Mouse (Mus musculus) MN1 (cell line): ENCODE data around the gene Lgr6.

Source experiments
- DNase-seq: peaks from one replicate; pipeline ENCODE4 v3.0.0-alpha.2; 2016; ENCODE audit warnings: low spot score

Lgr6 gene

DNA sequence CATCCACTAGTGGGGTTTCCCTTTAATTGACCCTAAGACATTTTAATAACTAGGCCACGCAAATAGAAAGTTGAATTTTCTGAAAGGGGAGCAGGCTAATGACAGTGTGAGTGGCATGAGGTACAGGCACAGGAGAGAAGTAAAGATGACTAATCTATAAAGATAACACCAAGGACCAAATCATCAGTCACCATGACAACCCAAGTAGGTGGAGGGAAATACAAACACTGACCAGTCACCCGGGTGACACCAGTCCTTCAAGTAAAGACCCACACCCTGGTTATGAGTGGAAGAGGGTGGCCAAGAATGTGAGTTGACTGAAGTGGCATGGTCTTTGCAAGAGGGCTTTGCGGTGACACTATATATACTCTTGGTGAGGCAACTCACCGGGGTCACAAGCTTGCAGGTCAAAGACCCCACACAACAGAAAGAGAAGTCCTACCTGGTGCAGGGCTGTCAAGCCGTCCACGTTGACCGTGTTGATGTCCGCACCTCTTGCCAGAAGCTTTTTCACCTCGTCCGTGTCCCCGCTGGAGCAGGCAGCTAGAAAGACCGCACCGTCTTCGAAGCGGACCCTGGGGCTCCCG, 149.9 kb downstream of the Lgr6 start:
- peak; percentile 69 for DNase-seq

DNA sequence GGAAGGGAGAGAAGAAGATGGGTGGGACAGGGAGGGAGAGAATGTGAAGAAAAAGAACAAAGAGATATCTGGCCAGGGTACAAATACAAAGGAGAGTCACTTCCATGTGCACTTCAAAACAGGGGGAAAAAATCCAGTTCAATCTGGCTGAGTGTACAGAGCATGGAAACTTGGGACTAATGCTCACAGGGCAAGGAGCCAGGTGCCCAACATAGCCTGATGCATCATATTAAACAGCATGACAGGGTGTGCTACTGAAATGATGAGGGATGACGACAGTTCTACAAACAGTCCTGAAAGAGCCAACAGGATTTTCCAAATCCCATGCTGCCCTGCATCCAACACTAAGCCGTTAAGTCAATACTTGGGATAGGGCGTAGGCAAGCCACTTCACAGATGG, 155.1 kb downstream of the Lgr6 start:
- DNase-seq: no peak

- DNase-seq: no peak
Observed at GRCm38 (mm10) chr1:134947590-134947989, 157.5 kb downstream of the Lgr6 start.

- no peak for DNase-seq
Observed at GRCm38 (mm10) chr1:134942898-134943297, 162.2 kb downstream of the Lgr6 start.

DNA sequence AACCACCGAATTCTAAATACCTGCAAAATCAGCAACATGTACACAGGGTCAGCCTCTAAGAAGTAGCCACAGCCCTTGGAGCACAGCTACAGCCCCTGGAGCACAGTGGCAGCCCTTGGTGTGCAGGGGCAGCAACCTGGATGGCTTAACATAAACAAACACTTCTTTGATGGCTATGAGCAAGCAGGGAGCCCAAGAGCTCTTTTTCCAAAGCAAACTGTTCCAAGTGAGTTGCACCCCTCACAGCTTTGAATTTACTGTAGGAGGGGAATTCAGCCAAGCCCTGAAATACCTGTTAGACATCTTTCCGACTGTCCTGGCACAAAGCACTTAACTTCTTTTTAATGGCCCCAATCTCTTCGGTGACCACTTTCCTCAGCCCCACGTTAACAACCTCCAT, 164.2 kb downstream of the Lgr6 start:
- DNase-seq: no peak

DNA sequence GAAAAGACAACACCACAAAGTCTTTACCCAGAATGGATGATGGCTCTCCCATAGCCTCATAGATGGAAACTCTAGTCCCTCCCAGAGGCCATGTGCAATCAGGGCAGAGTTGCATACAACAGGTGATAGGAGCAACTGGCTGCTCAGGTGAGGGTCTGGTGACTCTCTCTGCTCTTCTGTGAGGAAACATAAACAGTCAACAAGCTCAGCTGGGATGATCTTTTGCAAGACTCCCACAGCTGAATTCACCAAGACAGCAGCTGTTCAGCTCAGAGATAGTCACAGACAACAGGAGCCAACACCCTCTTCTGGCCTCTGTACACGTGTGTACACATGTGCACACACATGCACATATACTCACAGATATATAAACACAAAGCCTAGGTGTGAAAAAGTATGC, 166.8 kb downstream of the Lgr6 start:
- DNase-seq: no peak

DNA sequence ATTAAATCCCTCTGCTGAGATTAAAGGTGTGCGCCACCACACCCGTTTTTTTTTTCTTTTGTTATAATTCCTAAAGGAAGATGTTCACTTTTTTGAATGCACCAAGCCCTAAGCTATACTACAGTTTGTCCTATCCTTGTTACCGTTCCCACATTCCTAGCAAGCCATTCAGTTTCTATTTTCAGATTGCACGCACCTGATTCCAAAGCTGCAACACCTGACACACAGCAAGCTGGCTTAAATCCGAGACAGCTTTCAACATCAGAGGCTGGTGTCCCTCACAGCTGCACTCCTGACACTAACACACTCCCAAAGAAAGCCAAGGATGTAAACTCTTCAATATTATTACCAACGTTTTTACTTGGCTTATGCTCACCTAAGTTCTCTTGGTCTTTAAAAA, 168.7 kb downstream of the Lgr6 start:
- no peak for DNase-seq
